Mouse (Mus musculus) small intestine, adult 2 months (tissue): Measurements from ENCODE around the gene Pmvk. TPM values are rescaled to one million over a fixed set of nuclear protein-coding genes. Genes with fewer than 3 reads are reported as not detected.
A peak's percentile ranks its signal among the peaks of the same experiment; 100 is the strongest.

Experiments used
- H3K27ac ChIP-seq: fragments of 200-500 bp; 2 replicates; pipeline ENCODE4 v1.5.1; 2012; ENCODE audit warnings: low read depth, low read length, control low read depth, inconsistent platforms; ENCODE audit not compliant: insufficient read depth
- H3K27me3 ChIP-seq: fragments of 200-500 bp; 2 replicates; pipeline ENCODE4 v1.6.1; 2012; ENCODE audit warnings: mild to moderate bottlenecking, moderate library complexity, low read length, inconsistent platforms; ENCODE audit not compliant: control insufficient read depth, insufficient read depth
- H3K36me3 ChIP-seq: fragments of 200-500 bp; 2 replicates; pipeline ENCODE4 v1.6.1; 2012; ENCODE audit warnings: mild to moderate bottlenecking, low read length, control low read depth, inconsistent platforms; ENCODE audit not compliant: control insufficient read depth, insufficient read depth
- H3K4me1 ChIP-seq: fragments of 200-500 bp; 2 replicates; pipeline ENCODE4 v1.6.1; 2012; ENCODE audit warnings: low read length, inconsistent platforms, mixed read lengths; ENCODE audit not compliant: control insufficient read depth, insufficient read depth, insufficient read length
- H3K4me3 ChIP-seq: fragments of 200-500 bp; 2 replicates; pipeline ENCODE4 v1.5.1; 2012; ENCODE audit warnings: low read depth, mild to moderate bottlenecking, control low read depth, inconsistent platforms, low read length, moderate library complexity
- CTCF ChIP-seq: fragments of 200-500 bp; IDR thresholded peaks from 2 replicates; pipeline ENCODE4 v1.5.1; 2012; ENCODE audit warnings: low read depth, mild to moderate bottlenecking, control low read depth, inconsistent platforms, low read length, moderate library complexity, mixed read lengths; ENCODE audit not compliant: insufficient replicate concordance, insufficient read length; ENCODE audit errors: extremely low read depth
- POLR2A ChIP-seq: fragments of 200-500 bp; IDR thresholded peaks from 2 replicates; pipeline ENCODE4 v1.6.1; 2012; ENCODE audit warnings: low read depth, mild to moderate bottlenecking, control low read depth, inconsistent platforms, low read length, moderate library complexity
- WGBS: fragments of 180-500 bp; shearing (Covaris S2); methylation state at CpG from one replicate; pipeline ENCODE4 v1.1.7; 2018; 5-methylcytosine and 5-hydroxymethylcytosine counted together
- polyA plus RNA-seq: library from polyadenylated mRNA; depleted of rRNA; stranded (reverse); fragments of >200 nt; gene quantifications from 2 replicates; pipeline ENCODE4 v1.2.3, GENCODE M21; 2012

Gene Pmvk
- polyA plus RNA-seq, 1 experiment = 18.3 TPM

DNA sequence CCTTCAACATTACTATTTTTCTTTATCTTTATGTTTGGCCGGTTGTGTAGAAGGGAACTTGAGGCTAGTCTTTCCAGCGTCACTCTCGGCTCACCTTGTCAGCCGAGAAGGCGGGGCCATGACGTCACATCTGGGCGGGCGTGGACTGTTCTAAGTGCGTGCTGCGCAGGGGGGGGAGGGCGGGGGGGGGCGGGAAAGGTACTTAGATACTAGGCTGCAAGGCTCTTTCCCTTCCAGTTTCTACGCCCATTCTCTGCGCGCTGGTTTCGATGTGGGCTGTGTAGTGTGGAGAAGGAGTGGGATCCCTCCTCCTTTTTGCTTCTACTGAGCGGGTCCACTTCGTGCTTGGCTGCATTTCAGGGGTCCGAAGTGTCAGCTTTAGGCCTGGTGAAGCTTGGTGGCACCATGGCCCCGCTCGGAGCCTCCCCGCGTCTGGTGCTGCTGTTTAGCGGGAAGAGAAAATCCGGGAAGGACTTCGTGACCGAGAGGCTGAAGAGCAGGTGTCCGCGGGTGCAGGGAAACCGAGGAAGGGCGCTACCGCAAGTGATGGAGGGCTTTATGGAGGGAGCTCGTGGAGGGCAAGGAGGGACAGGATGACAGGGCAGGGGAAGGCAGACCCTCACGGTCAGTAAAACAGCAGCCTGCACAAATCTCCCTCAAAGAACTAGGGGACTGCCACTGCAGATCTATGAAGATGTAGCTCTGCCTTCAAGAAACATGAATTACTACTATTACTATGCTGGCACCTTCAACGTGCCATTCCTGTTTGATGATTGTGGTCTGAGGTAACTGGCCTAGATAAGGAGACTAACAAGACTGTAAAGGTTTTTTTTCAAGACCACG lies 4.8 kb downstream of the Pmvk start:
- Histone ChIP-seq H3K27ac (peak overlapping the region; percentile 96), H3K4me3 (peak overlapping the region; percentile 98), H3K4me1 (peaks cover 2% of the 10 kb centered on the region; the same call in 1 of the 2 replicates), H3K27me3 (no peaks in the 10 kb centered on the region), H3K36me3 (no peaks in the 10 kb centered on the region)
- WGBS = under 1% methylated on average over 36 of the region's 36 CpGs
- TF ChIP-seq POLR2A (peak; percentile 76; the same call in 1 of the 2 replicates), CTCF (no peak)

DNA sequence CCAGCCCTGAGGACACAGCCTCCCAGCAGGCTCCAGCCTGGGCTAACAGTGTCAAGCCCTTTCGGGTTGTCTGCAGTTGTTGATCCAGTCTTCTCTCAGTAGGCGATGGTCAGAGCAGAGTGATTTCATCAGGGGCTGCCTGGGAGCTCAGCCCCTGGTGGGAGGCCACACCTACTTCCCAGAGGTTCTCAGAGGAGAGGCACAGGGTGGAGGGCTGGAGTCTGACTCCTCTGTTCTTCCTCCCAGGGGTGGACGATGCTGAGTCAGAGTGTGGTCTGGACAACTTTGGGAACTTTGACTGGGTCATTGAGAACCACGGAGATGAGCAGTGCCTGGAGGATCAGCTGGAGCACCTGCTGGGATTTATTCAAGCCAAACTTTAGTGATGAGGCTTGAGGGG lies 13.9 kb downstream of the Pmvk start:
- TF ChIP-seq CTCF (no peak), POLR2A (no peak)
- peaks cover 12% of the 10 kb centered on the region for H3K36me3 ChIP-seq
- 81% methylated on average over 4 of the region's 4 CpGs for WGBS
- no peak overlapping the region for H3K4me3 ChIP-seq
- no peaks in the 10 kb centered on the region for H3K27me3 ChIP-seq
- no peak overlapping the region for H3K27ac ChIP-seq
- H3K4me1 ChIP-seq = no peaks in the 10 kb centered on the region

DNA sequence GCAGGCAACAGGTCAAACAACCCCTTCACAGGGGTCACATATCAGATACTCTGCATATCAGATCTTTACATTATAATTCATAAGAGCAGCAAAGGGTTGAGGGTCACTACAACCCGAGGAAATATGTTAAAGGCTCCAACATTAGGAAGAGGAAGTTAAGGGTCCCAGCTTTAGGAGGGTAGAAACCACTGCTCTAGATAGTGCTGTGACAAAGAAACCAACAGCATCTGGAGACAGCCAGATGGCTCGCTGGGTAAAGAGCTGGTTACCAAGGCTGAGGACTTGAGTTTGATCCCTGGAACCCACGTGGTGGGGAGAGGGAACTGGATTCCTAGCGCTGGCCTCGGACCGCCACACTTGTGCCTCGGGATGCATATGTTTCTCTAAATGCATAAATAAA lies 17.9 kb downstream of the Pmvk start:
- no peaks in the 10 kb centered on the region for H3K27me3 ChIP-seq
- H3K4me1 ChIP-seq = no peaks in the 10 kb centered on the region
- peaks cover 9% of the 10 kb centered on the region for H3K36me3 ChIP-seq
- TF ChIP-seq CTCF (no peak), POLR2A (no peak)
- 75% methylated on average over 7 of the region's 7 CpGs for WGBS
- no peak overlapping the region for H3K4me3 ChIP-seq
- no peak overlapping the region for H3K27ac ChIP-seq

DNA sequence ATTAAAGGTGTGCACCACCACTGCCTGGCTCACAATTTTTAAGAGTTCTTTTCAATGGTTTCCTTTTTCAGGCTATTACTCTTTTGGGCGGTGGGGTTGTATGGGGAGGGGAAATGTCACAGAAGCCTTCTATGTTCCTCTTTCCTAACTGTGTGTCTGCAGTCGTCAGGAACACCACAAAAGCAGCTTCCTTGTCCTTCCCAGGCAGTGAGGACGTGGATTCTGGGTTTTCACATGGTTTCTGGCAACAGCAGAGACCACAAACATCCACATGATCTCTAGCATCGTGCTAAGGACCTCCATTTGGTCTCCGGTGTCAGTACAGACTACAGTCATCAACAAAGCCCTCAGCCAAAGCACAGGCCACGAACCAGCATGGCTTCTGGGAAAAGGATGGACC lies 19.5 kb downstream of the Pmvk start:
- 73% methylated on average over 6 of the region's 6 CpGs for WGBS
- TF ChIP-seq POLR2A (no peak), CTCF (no peak)
- Histone ChIP-seq H3K27me3 (no peaks in the 10 kb centered on the region), H3K4me1 (no peaks in the 10 kb centered on the region), H3K27ac (no peak overlapping the region), H3K4me3 (no peak overlapping the region), H3K36me3 (no peaks in the 10 kb centered on the region; the same call in 1 of the 2 replicates)

DNA sequence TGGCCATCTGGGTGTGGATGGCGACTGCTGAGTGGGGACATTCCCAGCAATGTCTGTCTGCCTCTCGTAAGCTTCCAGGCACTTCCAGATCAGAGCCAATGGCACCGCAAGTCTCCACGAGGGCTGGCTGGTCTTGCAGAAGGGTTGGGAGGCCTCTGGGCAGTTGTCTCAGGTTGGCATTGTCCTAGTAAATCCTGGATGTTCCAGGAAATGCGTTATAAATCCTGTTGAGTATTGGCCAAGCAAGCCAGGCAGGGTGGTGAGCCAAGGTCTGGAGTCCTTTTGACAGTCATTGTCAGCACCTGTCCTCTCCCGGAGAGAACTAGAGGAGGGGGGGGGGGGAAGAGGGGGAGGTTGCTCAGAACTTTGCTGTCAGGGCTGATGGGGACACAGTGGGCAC lies 24.7 kb downstream of the Pmvk start:
- no peak for TF ChIP-seq CTCF
- no peak for TF ChIP-seq POLR2A
- Histone ChIP-seq H3K4me3 (no peak overlapping the region), H3K36me3 (no peaks in the 10 kb centered on the region), H3K4me1 (peaks cover 4% of the 10 kb centered on the region), H3K27me3 (no peaks in the 10 kb centered on the region), H3K27ac (no peak overlapping the region)
- WGBS = 59% methylated on average over 6 of the region's 6 CpGs

DNA sequence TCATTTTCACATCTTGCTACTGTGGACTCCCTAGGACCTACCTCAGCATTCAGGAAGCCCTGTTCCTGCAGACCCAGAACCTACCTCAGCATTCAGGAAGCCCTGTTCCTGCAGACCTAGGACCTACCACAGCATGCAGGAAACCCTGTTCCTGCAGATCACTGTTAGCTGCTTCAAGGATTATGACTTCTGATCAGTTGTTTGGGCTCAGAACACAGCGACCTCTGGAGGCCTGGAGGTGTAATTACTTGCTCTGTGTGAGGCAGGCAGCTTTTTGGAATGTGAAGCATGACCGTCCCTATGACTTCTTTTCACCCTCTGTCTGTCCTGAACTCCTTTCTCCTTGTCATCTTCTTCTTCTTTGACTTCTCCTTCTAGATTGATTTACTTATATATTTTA lies 27.1 kb downstream of the Pmvk start:
- WGBS = 53% methylated on average over 2 of the region's 2 CpGs
- Histone ChIP-seq H3K36me3 (no peaks in the 10 kb centered on the region), H3K27ac (no peak overlapping the region)

DNA sequence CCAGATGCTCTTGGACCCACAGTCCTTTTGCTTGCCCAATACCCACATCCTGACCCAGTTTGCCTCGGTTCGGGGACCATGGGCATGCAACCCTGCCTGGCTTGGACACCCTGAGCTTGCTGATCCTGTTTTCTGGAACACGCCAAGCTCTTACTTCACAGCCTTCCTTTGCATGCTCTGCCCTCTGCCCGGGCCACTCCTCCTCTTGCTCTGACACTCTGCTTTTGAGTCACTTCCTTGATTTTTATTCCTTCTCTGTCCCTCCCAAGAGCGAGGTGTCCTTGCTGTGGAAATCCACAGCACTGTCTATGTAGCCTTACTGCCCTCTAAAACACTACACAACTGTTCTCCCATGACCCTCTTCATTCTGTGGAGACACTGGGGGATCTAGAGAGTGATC lies 27.9 kb downstream of the Pmvk start:
- WGBS = 23% methylated on average over 5 of the region's 5 CpGs

More for the DNA sequence above, 27.1 kb downstream of the Pmvk start:
- no peak overlapping the region for H3K4me3 ChIP-seq
- TF ChIP-seq POLR2A (no peak), CTCF (peak; percentile 73; the same call in 1 of the 2 replicates)
- no peaks in the 10 kb centered on the region for H3K27me3 ChIP-seq
- H3K4me1 ChIP-seq = peaks cover 5% of the 10 kb centered on the region

More for the DNA sequence above, 27.9 kb downstream of the Pmvk start:
- Histone ChIP-seq H3K36me3 (no peaks in the 10 kb centered on the region), H3K27me3 (no peaks in the 10 kb centered on the region), H3K27ac (no peak overlapping the region), H3K4me1 (peaks cover 5% of the 10 kb centered on the region), H3K4me3 (no peak overlapping the region)
- TF ChIP-seq CTCF = no peak
